Mouse (Mus musculus): Measurements from ENCODE around the gene Ehbp1.

DNA sequence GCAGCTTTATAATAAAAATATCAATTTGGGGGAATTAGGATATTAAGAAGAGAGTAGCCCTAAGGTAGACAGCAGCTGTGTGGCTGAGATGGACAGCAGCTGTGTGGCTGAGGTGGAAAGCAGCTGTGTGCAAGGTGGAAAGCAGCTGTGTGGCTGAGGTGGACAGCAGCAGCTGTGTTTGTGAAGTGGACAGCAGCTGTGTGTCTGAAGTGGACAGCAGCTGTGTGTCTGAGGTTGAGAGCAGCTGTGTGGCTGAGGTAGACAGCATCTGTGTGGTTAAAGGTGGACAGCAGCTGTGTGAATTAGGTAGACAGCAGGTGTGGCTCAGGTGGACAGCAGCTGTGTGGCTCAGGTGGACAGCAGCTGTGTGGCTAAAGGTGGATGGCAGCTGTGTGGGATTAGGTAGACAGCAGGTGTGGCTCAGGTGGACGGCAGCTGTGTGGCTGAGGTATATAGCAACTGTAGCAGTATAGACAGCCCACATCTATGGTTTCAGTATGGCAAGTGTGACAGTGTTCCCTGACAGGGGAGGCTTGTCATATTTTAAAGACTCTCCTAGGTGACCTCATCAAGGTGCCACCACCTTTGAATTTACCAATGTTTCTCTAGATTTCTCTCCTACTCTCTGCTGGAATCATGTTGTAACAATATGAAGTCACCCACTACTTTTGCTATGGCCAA is 30.7 kb upstream of the Ehbp1 start:
- TF ChIP-seq CTCF (IDR thresholded peaks at IDR 0.05; ENCODE audit: insufficient read depth, low read length) (no peak), POLR2A (IDR thresholded peaks at IDR 0.05; ENCODE audit: borderline replicate concordance, extremely low read depth, low read depth, low read length) (no peak)
